Mouse (Mus musculus): ENCODE data around the gene 1700001P01Rik. TPM values are rescaled to one million over a fixed set of nuclear protein-coding genes. Genes with fewer than 3 reads are reported as not detected.

Gene 1700001P01Rik
- polyA plus RNA-seq, 2 experiments = 0.08 TPM; not detected in 1

GRCm38 (mm10) chr11:97818003-97818402 is 42.3 kb upstream of the 1700001P01Rik start:
- ATAC-seq (ENCODE audit: insufficient read depth) = no peak
- no peaks in the 10 kb centered on the region for H3K9me3 ChIP-seq (ENCODE audit: control insufficient read depth, low read length)
- H3K9ac ChIP-seq (replicated peaks) = no peak overlapping the region
- H3K4me2 ChIP-seq (ENCODE audit: low read depth) = no peak overlapping the region
- H3K27ac ChIP-seq = no peak overlapping the region
- TF ChIP-seq CTCF (IDR thresholded peaks at IDR 0.05; ENCODE audit: low read depth) (no peak), EP300 (IDR thresholded peaks at IDR 0.05; ENCODE audit: low read depth) (no peak)
- peaks cover 11 to 36% of the 10 kb centered on the region in 2 experiments for H3K4me1 ChIP-seq (replicated peaks; ENCODE audit: control insufficient read depth in 2 of 2, insufficient read depth in 2 of 2, low read length in 1 of 2)
- H3K4me3 ChIP-seq (ENCODE audit: insufficient read depth in 1 of 2, low read depth in 2 of 2, low read length in 2 of 2) = no peak overlapping the region
- no peaks in the 10 kb centered on the region for H3K27me3 ChIP-seq (ENCODE audit: control insufficient read depth, insufficient read depth, low read length)
- 29% methylated on average over 6 of the region's 6 CpGs for WGBS (ENCODE audit: insufficient replicate concordance)
- no peak for DNase-seq (ENCODE audit: low read depth in 3 of 3, low spot score in 3 of 3)
- no peaks in the 10 kb centered on the region for H3K36me3 ChIP-seq (replicated peaks; ENCODE audit: control insufficient read depth, insufficient read depth, low read depth)

DNA sequence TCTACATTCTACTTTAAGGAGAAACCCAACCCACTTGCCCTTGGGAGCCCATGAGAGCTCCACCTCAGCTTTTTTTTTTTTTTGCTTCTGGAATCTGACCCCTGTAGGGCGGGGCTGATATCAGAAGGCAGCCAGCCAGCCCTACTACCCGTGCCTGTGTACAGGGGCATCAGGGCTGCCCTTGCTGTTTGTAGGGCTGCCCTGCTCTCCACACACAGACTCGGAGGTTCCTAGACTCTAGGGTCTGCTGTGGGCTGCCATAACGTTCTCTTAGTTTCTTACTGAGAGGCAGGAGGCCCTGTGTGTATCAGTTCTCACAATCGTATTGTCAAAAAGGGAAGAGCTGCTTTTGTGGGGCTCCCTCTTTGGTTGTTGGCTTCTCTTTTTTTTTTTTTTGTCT is 41.7 kb upstream of the 1700001P01Rik start:
- WGBS (ENCODE audit: insufficient replicate concordance) = 3% methylated on average over 5 of the region's 5 CpGs

GRCm38 (mm10) chr11:97816916-97817315 is 41.2 kb upstream of the 1700001P01Rik start:
- ATAC-seq (ENCODE audit: insufficient read depth) = no peak
- TF ChIP-seq EP300 (IDR thresholded peaks at IDR 0.05; ENCODE audit: low read depth) = no peak
- TF ChIP-seq CTCF (IDR thresholded peaks at IDR 0.05; ENCODE audit: low read depth) = no peak
- Histone ChIP-seq H3K4me2 (ENCODE audit: low read depth) (no peak overlapping the region), H3K4me1 (replicated peaks; ENCODE audit: control insufficient read depth in 2 of 2, insufficient read depth in 2 of 2, low read length in 1 of 2) (peaks cover 11 to 36% of the 10 kb centered on the region in 2 experiments), H3K4me3 (ENCODE audit: insufficient read depth in 1 of 2, low read depth in 2 of 2, low read length in 2 of 2) (no peak overlapping the region), H3K27ac (no peak overlapping the region), H3K9ac (replicated peaks) (no peak overlapping the region), H3K27me3 (ENCODE audit: control insufficient read depth, insufficient read depth, low read length) (no peaks in the 10 kb centered on the region), H3K9me3 (ENCODE audit: control insufficient read depth, low read length) (no peaks in the 10 kb centered on the region), H3K36me3 (replicated peaks; ENCODE audit: control insufficient read depth, insufficient read depth, low read depth) (no peaks in the 10 kb centered on the region)
- DNase-seq (ENCODE audit: low read depth in 3 of 3, low spot score in 3 of 3) = no peak
- WGBS (ENCODE audit: insufficient replicate concordance) = 68% methylated on average over 9 of the region's 9 CpGs

More for the DNA sequence above, 41.7 kb upstream of the 1700001P01Rik start:
- peak overlapping the region; percentile 15; the same call in 1 of the 2 replicates for H3K4me2 ChIP-seq (ENCODE audit: low read depth)
- H3K9me3 ChIP-seq (ENCODE audit: control insufficient read depth, low read length) = no peaks in the 10 kb centered on the region
- H3K4me3 ChIP-seq (ENCODE audit: insufficient read depth in 1 of 2, low read depth in 2 of 2, low read length in 2 of 2) = no peak overlapping the region
- no peaks in the 10 kb centered on the region for H3K36me3 ChIP-seq (replicated peaks; ENCODE audit: control insufficient read depth, insufficient read depth, low read depth)
- peaks cover 11 to 36% of the 10 kb centered on the region in 2 experiments for H3K4me1 ChIP-seq (replicated peaks; ENCODE audit: control insufficient read depth in 2 of 2, insufficient read depth in 2 of 2, low read length in 1 of 2)
- H3K27me3 ChIP-seq (ENCODE audit: control insufficient read depth, insufficient read depth, low read length) = no peaks in the 10 kb centered on the region
- no peak overlapping the region for H3K27ac ChIP-seq
- peak overlapping the region; percentile 27; the same call in 1 of the 2 replicates for H3K9ac ChIP-seq (replicated peaks)
- TF ChIP-seq EP300 (IDR thresholded peaks at IDR 0.05; ENCODE audit: low read depth) (no peak), CTCF (IDR thresholded peaks at IDR 0.05; ENCODE audit: low read depth) (no peak)
- DNase-seq (ENCODE audit: low read depth in 3 of 3, low spot score in 3 of 3) (no peak), ATAC-seq (ENCODE audit: insufficient read depth) (peak; percentile 55; the same call in 1 of the 2 replicates)

DNA sequence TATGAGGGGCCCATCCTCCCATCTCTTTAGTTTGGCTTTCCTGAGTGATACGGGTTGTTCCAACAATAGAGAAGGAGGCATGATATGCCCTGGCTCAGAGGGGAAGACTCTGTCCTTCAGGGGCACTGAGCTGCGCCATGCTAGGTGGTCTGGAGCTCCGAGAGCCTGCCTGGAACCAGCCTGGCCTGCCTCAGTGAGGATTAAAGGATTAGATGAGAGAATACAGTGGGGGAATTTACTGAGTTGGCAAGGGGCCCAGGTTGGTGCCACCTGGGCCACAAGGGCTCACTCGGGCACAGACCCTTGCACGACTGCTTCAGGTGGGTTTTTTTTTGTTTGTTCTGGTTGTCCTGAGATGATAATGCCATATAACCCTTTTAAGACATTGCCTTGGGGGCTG is 40.5 kb upstream of the 1700001P01Rik start:
- DNase-seq (ENCODE audit: low read depth in 3 of 3, low spot score in 3 of 3) (no peak), ATAC-seq (ENCODE audit: insufficient read depth) (no peak)
- Histone ChIP-seq H3K36me3 (replicated peaks; ENCODE audit: control insufficient read depth, insufficient read depth, low read depth) (no peaks in the 10 kb centered on the region), H3K9ac (replicated peaks) (no peak overlapping the region), H3K27me3 (ENCODE audit: control insufficient read depth, insufficient read depth, low read length) (no peaks in the 10 kb centered on the region), H3K4me3 (ENCODE audit: insufficient read depth in 1 of 2, low read depth in 2 of 2, low read length in 2 of 2) (no peak overlapping the region), H3K9me3 (ENCODE audit: control insufficient read depth, low read length) (no peaks in the 10 kb centered on the region), H3K4me2 (ENCODE audit: low read depth) (no peak overlapping the region), H3K4me1 (replicated peaks; ENCODE audit: control insufficient read depth in 2 of 2, insufficient read depth in 2 of 2, low read length in 1 of 2) (peaks cover 11 to 28% of the 10 kb centered on the region in 2 experiments), H3K27ac (no peak overlapping the region)
- TF ChIP-seq CTCF (IDR thresholded peaks at IDR 0.05; ENCODE audit: low read depth) (no peak), EP300 (IDR thresholded peaks at IDR 0.05; ENCODE audit: low read depth) (no peak)
- WGBS (ENCODE audit: insufficient replicate concordance) = 76% methylated on average over 5 of the region's 5 CpGs

GRCm38 (mm10) chr11:97815736-97816135 is 40.0 kb upstream of the 1700001P01Rik start:
- no peak for ATAC-seq (ENCODE audit: insufficient read depth)

More at GRCm38 (mm10) chr11:97815736-97816135, 40.0 kb upstream of the 1700001P01Rik start:
- H3K4me2 ChIP-seq (ENCODE audit: low read depth) = no peak overlapping the region
- DNase-seq (ENCODE audit: low read depth in 3 of 3, low spot score in 3 of 3) = no peak
- no peaks in the 10 kb centered on the region for H3K27me3 ChIP-seq (ENCODE audit: control insufficient read depth, insufficient read depth, low read length)
- H3K9me3 ChIP-seq (ENCODE audit: control insufficient read depth, low read length) = no peaks in the 10 kb centered on the region
- 76% methylated on average over 11 of the region's 11 CpGs for WGBS (ENCODE audit: insufficient replicate concordance)
- no peak overlapping the region for H3K27ac ChIP-seq
- H3K4me1 ChIP-seq (replicated peaks; ENCODE audit: control insufficient read depth in 2 of 2, insufficient read depth in 2 of 2, low read length in 1 of 2) = peaks cover 11 to 30% of the 10 kb centered on the region in 2 experiments
- TF ChIP-seq EP300 (IDR thresholded peaks at IDR 0.05; ENCODE audit: low read depth) (no peak), CTCF (IDR thresholded peaks at IDR 0.05; ENCODE audit: low read depth) (no peak)
- H3K9ac ChIP-seq (replicated peaks) = no peak overlapping the region
- H3K36me3 ChIP-seq (replicated peaks; ENCODE audit: control insufficient read depth, insufficient read depth, low read depth) = no peaks in the 10 kb centered on the region
- no peak overlapping the region for H3K4me3 ChIP-seq (ENCODE audit: insufficient read depth in 1 of 2, low read depth in 2 of 2, low read length in 2 of 2)

Data from liver, embryonic 14.5 days (tissue).